Mouse (Mus musculus) megakaryocyte progenitor cell, adult 5-6 weeks (primary cell): Measurements from ENCODE around the gene Mobp. TPM values are rescaled to one million over a fixed set of nuclear protein-coding genes. Genes with fewer than 3 reads are reported as not detected.
"Not testable (repeated sequence)": the region's sequence is repeated elsewhere in the genome, so short reads cannot be mapped to it uniquely, and the experiment has no call there.

Source experiments
- ATAC-seq: replicated peaks from 2 replicates; pipeline ENCODE4 v1.8.0; 2016; ENCODE audit warnings: mild to moderate bottlenecking, moderate TSS enrichment, inconsistent platforms; ENCODE audit not compliant: poor library complexity
- total RNA-seq, 2 experiments: library from RNA; stranded (forward) in 1 of 2; stranded (reverse) in 1 of 2; fragments of 157-497, 149-512 nt in 1 of 2; fragments of 200-1000 nt in 1 of 2; gene quantifications; 2 replicates each; pipeline versions ENCODE4 v1.2.3 to v1.2.4; 2015 to 2017

Mobp gene
- not detected in 2 replicates for total RNA-seq (2015)
- not detected in 2 replicates for total RNA-seq (2017)

DNA sequence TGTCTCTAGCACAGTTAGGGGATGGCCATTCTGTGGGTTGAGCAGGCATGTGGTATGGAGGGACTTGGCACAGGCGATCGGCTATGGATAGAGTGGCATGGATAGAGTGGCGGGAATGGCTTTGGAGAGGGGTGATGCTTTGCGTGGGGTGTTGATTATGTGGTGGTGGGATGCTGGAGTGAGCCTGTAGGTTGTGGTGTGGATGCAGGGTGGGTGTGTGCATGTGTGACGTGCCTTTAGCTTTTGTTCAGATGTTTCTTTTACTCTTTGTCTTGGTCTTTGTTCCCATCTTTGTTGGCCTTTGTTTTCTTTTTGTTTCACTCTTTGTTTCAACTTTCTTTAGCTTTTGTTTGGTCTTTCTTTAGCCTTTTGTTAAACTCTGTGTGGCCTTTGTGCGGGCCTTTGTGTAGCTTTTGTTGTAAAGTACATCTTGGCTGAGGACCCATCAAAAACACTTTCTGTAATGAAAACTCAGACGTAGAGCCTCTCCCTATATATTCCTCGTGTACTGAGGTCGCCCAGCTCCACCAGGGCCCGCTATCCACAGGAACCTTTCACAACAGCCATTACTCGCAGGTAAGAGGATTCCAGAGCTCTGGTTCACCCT is at the start of gene Mobp:
TSS of gene Mobp (plus strand) at position 486 of the 607 bp plus-strand sequence.
- ATAC-seq, result no peak

DNA sequence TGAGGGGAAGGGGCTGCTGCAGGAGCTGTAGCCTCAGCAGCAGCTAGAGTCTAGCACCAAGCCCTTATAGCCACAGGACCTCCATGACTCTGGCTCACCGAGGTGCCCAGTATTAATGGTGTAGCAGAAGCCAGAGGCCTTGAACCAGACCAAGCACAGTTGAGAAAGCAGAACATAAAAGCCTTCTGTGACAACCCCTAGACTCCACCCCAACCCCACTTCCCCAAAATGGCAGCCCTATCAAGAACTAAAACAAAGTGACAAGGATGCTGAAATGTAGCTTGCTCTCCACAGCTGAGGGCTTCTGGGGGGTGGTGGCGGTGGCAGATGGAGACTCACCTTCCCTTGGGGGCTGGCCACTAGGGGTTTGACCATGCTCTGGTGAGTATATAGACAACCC is 48.3 kb upstream of the Mobp start:
- ATAC-seq, result peak; percentile 48; the same call in 1 of the 2 replicates

- not testable (repeated sequence) for ATAC-seq
Observed at GRCm38 (mm10) chr9:120108953-120109352, 40.6 kb upstream of the Mobp start.

GRCm38 (mm10) chr9:120110211-120111018 is 39.1 kb upstream of the Mobp start, which contains the start of gene Slc25a38:
TSS of gene Slc25a38 (plus strand) at chr9:120110374.
- ATAC-seq, result peak; percentile 82

DNA sequence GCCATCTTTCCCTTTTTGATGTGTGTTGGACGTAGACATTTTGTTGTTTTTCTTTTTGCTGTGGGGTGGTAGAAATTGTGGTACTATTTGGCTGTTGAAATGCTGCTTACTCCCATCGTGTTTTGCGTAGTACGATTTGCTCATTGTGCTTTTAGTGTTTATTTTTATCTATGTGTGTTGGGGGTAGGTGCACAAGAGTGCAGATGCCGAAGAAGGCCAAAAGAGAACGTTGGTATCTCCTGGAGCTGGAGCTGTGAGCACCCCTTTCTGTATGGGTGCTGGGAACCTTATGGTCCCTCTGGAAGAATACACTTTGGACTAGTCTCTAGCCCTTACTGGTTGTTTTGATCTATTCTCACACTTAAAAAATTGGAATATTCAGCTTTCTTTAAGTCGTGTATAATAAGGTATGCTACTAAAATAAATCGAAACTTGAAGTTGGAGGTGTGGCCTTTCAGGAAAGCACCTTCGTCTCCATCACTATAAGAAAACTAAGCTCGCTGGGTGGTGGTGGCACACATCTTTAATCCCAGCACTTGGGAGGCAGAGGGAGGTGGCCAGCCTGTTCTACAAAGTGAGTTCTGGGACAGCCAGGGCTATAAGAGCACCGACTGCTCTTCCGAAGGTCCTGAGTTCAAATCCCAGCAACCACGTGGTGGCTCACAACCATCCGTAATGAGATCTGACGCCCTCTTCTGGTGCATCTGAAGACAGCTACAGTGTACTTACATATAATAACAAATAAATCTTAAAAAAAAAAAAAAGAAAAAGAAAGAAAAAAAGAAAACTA is 38.2 kb upstream of the Mobp start:
- ATAC-seq, result no peak

DNA sequence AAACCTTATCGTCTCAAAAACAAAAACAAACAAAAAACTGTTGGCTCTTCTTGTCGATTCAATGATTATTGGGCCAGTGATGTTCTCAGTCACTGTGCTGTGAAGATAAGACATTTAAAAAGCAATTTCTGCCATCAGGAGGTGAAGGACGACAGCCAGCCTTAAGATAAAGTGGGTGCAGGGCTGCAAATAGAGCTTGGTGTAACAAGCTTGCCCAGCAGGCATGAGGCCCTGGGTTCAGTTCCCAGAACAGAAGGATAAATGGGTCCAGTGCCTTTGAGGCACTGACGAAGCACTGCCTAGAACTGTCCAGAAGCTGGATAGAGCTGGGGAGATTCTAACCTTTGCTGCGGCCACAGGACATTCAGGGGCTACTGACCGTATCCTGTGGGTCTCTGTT is 37.0 kb upstream of the Mobp start:
- ATAC-seq, result peak; percentile 27

DNA sequence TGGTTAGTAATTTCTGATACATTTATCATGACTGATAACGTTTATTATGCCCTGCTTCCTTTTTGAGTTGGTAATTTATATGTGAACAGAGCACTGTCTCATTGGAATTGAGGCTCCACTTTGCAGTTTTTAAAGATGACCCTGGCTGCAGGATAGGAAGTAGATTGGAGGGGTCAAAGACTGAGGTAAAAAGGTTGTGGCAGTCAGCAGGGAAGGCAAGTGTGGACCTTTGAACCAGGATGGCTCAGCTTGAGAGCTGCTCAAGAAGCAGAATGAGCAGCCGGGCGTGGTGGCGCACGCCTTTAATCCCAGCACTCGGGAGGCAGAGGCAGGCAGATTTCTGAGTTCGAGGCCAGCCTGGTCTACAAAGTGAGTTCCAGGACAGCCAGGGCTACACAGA is 36.1 kb upstream of the Mobp start:
- ATAC-seq, result no peak

DNA sequence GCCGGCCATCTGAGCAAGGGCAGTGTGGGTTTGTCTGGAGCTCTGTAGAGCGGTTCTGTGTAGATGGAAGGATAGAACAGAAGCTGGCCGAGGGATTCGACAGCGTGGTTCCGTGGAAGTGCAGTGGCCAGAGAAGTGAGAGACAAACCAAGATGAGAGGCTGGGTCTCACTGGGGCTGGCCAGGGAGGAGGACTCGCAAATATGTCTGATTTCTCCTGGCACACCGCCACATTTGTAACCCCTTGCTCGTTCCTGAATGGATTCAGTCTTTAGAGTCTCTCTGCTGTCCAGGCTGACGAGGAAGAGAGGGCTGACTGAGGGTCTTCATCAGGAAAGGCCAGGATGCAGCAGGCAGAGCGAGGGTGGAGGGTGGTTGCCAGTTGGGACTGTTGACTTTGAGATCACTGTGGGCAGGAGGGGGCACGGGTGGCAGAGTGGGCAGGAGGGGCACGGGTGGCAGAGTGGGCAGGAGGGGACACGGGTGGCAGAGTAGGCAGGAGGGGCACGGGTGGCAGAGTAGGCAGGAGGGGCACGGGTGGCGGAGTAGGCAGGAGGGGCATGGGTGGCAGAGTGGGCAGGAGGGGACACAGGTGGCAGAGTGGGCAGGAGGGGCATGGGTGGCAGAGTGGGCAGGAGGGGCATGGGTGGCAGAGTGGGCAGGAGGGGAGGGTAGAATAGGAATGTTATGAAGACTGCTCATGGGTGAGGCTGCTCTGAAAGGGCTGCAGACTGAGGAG is 35.3 kb upstream of the Mobp start:
- no peak for ATAC-seq

- ATAC-seq, result no peak
Observed at GRCm38 (mm10) chr9:120114789-120115151, 34.7 kb upstream of the Mobp start.

DNA sequence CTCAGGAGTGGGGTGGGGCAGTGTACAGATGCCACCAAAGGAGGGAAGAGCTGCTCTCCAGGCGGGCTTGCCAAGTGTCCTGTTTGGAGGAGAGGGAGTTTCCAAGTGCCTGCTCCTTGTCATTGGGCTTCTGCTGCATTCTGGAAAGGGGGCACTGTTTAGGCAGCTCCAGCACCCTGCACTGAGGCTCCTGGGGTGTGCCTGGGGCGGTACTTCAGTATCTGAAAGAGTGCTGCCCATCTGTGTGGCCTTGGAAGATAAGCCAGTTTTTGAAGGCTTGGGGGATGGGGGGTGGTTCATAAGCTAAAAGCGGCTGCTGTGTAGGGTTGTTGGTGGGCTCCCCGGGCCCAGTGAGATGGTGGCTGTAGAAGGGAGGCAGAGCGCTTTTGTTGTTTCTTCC is 33.9 kb upstream of the Mobp start:
- ATAC-seq, result peak; percentile 65

DNA sequence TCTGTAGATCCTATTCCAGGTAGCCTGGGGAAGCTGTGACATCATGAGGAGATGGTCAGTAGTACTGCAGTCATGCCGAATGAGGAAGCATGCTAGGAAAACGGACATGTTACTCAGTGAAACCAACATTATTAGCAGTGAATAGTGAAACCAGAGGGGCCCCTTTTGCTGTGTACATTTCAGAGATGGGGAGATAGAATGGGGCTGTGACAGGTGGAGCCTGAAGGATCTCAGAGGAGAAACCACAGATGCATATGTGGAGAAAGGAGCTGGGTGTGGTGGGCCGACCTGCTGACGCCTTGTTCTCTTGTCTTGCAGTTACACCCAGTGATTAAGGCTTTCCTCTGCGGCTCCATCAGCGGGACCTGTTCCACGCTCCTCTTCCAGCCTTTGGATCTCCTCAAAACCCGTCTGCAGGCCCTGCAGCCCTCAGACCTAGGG is 33.3 kb upstream of the Mobp start:
- peak; percentile 38 for ATAC-seq

GRCm38 (mm10) chr9:120118212-120118611 is 31.3 kb upstream of the Mobp start:
- ATAC-seq, result peak; percentile 27

GRCm38 (mm10) chr9:120120503-120120902 is 29.0 kb upstream of the Mobp start:
- ATAC-seq, result no peak

DNA sequence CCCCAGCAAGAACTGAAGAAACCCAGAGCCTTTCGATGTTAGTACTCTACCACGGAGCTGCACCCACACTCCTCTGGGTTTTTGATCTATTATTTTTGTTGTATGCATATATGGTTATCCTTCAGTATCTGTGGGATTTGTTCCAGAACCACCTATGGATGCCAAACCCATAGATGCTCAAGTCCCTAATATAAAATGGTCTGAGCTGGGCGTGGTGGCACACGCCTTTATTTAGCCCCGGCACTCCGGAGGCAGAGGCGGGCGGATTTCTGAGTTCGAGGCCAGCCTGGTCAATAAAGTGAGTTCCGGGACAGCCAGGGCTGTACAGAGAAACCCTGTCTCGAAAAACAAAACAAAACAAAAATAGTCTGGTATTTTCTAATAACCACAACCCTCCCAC is 22.6 kb upstream of the Mobp start:
- no peak for ATAC-seq

DNA sequence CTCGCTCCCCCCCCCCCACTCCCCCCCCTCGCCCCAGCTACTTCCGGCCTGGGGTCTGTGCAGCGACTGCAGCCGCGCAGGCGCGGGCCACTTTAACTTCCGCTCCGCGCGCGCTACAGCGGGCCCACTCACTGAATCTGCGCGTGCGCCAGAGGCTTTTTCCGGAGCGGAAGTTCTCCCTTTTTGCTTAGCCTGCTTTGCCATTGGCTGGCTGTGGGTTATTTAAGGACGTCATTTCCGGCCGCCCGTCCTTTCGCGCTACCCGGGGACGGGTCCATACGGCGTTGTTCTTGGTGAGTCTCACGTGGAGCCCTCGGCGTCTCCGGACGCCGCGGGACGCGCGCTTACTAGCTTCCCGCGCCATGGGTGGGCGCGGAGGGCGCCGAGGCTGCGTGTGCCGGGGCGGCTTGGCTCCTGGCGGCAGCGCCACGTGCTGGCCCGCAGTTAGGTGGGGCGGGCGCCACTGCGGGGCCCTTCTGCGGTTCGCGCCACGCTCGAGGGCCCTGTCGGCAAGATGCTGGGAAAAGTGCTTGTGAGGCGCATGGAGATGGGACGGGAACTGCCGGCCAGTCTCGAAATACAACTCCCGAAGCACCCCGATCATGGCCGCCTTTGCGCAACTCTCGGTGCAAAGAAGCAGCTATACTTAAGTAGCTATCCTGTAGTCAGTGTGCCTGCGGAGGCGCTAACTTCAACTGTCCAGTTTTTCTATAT is 21.8 kb upstream of the Mobp start, which contains the start of gene Rpsa:
TSS of gene Rpsa (plus strand) at position 152 of the 714 bp plus-strand sequence.
- peak; percentile 85 for ATAC-seq

DNA sequence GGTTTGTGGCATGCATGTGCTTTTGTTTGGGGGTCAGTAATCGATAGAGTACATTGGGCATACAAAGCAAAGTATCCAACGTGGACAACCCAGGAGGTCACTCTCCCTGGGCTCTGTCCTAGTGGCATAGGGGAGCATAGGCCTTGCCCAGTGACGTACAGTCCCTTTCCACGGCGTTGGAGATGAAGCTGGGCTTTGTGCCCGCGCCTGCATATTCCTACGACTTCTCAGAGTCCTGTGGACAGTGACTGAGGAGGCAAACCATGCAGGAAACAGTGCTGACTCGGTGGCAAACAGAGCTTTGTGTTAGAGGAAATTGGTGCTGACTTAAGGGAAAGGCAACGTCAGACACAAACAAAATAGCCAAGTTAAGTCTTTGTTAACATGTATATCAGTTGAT is 20.2 kb upstream of the Mobp start:
- ATAC-seq, result no peak

DNA sequence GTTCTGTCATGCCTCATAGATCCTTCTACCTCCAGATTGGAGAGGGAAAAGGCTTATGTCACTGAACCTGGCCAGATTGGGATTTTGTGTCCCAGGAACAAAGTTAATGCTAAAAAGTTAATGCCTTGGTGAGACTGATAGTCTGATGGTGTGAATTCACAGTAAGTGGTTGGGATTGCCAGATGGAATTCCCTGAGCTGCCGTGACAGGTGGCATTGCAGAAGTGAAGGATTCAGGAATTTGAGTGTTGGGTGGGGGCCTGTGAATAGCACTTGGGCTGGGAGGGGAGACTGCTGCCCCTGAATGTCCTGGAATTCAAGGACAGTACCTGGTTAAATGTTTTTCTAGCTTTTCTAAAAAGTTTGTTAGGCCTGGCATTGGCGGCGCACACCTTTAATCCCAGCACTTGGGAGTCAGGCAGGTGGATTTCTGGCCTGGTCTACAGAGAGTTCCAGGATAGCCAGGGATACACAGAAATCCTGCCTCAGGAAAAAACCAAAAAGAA is 17.7 kb upstream of the Mobp start:
- no peak for ATAC-seq

DNA sequence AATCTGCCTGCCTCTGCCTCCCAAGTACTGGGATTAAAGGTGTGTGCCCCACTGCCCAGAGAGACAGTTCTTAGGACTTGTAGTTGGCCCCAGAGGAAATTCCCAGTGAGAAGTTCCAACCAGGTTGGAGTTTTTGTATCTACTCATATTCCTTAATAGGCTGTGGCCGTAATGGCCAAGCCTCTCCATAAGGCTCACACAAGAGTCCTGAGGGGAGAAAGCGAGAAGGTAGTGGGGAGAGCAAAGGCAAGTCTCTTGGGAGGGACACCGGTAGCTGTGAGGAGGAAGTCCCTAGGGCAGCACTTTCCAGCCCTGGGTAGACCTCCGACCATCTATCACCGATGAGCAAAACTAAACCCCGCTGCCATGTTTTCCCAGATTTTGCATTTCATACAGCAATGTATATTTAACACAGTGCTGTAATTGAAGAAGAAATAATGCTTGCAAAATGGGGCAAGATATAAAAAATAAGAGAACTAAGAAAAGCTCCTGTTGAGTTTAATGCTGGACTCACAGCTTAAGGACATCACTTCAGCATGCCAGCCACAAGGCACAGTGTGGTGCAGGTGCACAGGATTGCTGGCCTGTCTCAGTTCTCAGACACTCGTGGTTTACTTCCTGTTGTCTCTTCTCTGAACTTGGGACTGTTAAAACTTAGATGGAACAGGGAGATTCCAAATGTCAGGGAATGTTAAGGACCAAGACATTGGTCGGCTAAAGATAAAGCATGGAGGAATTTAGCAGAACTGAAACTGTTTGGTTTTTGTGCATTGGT is 16.3 kb upstream of the Mobp start:
- peak; percentile 21 for ATAC-seq
